Mouse (Mus musculus): ENCODE results near the gene 2610318N02Rik. TPM values are rescaled to one million over a fixed set of nuclear protein-coding genes. Genes with fewer than 3 reads are reported as not detected.
A peak's percentile ranks its signal among the peaks of the same experiment; 100 is the strongest.

Gene 2610318N02Rik
- total RNA-seq, 2 experiments from 2014 or later = 0.66 to 1.7 TPM

DNA sequence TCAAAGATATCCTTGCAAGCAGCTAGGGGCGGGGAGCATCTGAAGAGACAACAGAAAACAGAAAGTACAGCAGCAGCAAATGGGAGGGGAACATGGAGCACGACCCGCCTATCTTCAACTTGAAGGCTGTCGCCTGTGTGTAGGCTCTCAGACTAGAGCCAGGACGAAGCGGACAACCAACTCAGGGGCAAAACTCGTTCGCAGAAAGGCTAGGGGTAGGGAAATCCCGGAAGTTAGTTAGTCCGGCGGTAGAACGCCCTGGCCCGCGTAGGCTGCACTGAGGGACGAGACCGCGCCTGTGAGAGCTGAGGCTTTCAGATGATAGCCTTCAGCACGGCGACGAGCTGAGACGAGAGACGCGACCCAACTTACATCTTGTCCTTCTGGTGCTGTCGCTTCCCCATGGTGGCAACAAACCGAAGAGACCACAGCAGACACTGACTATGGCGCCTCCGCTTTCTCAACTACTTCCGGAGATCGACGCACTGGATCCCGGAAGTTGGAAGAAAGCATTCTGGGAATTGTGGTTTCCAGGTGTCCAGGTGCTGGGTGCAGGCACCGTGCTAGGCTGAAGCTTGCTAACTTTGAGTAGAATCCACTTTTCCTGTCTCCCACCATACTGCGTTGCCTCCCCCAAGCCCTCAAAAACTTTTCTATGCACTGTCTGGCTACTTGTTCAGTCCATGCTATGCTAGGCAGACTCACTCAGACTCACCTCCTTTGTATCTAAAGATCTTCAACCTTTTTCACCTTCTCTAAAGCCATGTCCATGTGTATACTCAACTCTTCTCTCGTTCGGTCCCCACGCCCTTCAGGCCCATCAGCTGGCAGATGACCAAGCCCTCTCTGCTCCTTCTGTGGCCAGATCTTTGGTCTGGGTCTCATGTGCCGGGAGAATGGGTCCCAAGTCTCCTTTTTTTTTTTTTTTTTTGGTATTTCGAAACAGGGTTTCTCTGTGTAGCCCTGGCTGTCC, 13.9 kb downstream of the 2610318N02Rik start, which contains the start of gene Ppil2:
TSS of gene Ppil2 (minus strand) at position 487 of the 973 bp plus-strand sequence.
- DNase-seq = peak; percentile 70 to 77

DNA sequence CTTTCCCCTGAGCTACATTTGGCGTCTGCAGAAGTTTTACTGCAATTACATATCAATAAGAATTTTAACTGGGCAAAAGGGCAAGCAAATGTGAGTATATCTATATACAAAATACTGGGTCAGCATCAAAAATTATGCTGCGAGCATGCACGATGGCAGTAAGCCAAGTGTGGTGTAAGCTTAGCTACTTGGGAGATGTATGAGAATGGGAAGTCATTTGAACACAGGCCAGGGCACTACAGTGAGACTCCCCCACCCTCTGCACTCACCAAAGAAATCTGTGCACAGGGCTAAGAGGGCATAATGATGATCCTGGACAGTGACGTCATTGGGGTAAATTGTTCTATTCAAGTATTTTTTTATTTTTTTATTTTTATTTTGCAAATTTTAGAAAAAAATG, 20.4 kb downstream of the 2610318N02Rik start:
- DNase-seq = no peak

DNA sequence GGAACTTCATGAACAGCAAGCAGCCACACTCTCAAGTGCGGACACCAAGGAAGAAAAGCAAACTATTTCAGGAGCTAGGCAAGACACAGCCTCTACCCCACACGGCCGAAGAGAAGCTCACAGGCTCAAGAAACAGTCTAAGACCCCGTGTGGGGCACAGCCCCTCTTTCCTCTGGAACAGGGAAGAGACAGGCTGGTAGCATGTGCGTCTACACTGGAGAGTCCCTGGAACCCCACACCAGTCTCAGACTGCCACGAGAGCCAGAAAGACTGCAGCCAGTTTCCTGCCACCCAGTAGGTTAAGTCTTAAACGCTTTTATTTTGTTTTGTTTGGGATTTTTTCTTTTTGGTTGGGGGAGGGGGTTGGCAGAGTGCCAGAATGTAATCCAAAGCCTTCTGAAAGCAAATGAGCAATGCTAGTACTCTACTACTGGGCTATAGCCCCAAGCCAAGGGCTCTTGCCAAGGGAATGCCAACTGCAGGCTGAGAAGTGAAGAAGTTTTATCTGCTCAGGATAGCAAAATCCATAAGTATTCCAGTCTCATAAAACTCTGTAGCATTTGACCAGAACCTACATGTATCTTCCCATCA, 22.2 kb downstream of the 2610318N02Rik start:
- no peak for DNase-seq

DNA sequence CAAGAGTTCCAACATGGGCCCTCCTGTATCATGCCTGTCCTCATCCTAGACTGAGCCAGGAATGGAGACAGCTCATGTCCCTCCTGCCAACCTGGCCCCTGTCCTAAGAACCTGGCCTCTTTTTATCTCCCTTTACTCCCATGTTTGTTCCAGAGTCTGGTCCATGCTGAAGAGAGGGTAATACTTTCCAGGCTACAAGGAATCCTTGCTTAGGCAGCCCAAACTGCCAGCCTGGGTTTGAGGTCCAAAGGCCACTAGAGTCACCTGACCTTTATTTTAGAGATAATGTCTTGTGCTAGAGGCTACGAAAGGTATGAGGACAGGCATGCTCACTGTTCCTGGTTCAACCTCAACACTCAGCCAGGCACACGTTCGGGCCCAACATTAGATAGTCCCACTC, 28.0 kb downstream of the 2610318N02Rik start:
- DNase-seq = no peak

DNA sequence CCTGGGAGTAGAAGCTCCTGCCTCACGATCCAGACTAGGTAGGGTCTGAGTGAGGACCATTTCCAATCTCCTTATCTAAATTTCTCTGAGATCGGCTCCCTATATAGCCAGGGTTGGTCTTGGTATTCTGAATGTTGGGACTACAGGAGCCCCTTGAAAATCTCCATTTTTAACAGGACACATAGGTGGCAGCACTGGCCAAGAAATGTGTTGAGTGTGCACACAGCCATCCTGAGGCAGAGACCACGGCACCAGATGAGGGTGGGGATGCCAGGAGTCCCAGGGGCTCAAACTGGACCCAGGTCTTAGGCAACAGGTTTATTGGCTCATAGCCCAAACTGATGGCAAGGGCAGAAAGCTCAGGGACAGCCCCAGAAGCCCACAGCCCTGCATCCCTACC, 36.6 kb downstream of the 2610318N02Rik start:
- no peak for DNase-seq

DNA sequence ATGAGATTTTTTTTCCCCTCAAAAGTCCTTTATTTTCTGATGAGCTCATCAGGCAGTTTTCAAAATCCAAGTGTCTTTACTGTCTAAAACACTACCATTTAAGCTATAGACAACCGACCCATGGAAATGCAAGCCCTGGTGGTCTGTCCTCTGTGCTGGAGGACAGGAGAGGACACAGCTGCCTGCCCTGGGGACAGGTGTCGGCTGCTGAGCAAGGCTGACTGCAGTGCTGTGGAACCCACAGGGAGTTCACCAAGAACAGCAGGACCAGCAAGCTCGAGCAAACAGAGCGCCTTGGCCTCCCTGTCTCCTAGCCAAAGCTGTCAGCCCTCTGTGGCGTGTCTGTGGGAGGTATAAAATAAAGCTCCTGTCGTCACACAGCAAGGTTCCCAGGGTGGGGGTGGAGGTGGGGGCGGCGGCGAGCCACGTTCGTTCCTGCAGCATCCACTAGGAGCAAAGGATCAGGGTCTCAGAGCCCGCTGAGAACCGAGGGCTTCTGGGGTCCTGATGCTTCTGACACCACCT, 38.2 kb downstream of the 2610318N02Rik start:
- DNase-seq = no peak

DNA sequence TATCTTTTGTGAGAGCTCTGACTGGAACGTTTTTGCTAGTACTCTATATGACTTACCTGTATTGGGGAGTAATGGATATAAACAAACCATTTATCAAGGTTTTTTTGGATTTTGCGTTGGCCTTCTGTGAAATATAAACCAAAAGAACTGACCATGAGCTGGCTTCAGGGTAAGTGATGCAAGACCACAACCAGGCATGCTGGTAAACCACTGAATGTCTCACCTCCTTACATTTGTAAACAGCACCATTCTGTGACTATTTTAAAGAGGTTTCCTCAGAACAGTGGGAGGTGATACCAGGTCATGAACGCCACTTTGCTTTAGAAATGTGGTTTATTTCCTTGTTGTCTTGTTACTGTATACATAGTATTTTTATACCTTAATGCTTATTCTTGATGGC, 38.7 kb downstream of the 2610318N02Rik start:
- no peak for DNase-seq

DNA sequence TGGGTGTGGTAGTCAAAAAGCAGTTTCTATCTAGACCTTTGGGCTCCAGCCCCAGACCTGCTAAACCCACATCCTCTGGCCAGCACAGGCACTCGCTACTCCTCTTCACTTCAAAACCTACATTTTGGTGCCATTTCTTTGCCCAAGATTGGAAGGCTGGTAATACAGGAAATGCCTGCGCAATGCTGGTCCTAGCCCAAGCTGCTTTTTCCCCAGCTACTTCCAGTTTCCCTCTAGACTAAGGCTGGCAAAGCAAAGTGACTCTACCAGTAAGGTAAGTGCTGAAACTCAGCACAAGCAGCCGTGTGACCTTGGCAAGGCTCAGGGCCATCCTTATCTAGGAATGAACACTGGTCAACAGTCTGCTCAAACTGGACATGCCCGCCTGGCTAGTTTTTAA, 39.3 kb downstream of the 2610318N02Rik start:
- peak; percentile 67 to 70 for DNase-seq

DNA sequence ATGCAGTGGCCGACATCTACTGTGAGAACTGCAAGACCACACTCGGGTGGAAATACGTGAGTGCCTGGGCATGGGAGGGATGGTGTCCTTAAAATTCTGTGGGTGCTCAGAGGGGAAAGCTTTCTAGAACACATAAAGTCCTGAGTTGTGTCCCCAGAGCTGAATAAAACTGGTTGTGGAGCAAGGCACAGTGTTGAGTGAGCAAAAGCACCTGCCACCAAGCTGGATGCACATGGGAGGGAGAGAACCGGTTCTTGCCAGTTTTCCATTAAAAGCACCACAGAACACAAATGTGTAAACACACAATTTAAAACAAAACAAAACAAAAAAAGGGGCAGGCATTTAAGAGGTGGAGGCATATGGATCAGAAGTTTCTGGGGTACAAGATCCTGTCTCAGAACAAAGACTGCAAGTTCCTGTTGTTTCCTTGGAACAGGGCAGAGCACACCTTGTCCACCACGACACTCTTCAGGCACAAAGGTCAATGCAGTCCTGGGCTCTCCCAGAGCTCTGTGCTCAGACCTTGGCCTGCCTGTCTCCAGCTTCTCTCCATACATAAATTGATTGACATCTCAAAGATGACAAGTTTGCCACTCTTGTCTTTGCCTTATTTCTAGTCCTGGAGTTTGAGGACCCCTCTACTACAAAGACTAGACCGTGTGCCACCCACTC, 42.7 kb downstream of the 2610318N02Rik start:
- DNase-seq = no peak

DNA sequence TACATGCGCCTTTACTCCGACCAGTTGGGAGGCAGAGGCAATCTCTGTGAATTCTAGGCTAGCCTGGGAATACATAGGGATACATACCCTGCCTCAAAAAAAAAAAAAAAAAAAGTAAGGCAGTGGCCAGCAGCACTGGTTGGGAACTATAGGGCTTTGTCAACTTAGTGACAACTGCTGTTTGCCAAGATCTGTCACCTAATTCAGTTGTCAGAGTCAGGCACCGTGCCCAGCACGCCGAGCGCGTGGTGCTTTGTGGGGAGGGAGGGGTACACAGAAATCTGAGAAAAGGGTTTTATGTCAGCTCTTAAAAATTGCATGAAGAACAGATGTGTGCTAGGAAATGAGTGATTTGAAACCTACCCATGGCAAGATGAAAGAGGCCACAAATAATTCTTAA, 46.9 kb downstream of the 2610318N02Rik start:
- no peak for DNase-seq

DNA sequence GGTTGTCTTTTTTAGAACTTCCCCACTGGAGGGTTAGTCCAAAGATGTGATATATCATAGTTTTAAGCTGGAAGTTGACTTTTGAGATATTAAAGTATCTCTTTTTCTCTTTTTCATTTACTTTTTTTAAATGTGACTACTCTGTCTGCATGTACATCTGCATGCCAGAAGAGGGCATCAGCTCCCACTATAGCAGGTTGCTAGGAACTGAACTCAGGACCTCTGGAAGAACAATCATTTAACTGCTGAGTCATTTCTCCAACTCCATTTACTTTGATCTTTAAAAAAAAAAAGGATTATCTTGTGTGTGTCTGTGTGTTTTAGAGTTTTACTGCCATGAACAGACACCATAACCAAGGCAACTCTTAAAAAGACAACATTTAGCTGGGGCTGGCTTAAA, 48.1 kb downstream of the 2610318N02Rik start:
- DNase-seq = no peak

DNA sequence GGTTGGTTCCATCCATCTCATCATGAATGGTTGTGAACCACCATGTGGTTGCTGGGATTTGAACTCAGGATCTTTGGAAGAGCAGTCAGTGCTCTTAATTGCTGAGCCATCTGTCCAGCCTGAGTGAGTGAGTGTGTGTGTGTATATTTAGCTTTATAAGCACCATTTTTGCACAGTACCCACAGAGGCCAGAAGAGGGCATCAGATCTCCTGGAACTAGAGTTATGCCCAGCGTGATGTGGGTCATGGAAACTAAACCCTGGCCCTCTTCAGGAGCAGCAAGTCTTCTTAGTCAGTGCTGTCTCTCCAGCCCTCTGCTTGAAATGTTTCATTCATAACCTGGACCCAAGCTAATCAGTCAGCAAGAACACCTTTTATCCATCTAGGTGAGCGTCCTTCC, 48.7 kb downstream of the 2610318N02Rik start:
- no peak for DNase-seq

DNA sequence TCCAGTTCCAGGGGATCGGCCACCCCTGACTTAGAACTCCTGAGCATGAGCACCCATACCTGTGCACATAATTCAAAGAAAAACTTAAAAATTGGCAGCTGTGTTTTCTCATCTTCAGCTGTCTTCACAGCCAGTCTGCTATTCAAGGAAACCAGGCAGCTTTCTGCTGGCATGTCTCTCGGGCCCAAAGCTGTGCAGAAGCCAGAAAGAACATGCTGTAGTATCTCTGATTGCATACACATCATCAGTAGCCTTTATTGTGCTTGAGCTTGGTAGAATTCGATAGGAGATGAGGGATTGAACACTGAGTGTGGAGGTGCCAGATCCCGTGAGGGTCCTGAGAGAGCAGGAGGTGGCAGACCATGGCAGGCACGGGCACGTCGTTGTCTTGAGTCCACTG, 52.0 kb downstream of the 2610318N02Rik start:
- DNase-seq = no peak

DNA sequence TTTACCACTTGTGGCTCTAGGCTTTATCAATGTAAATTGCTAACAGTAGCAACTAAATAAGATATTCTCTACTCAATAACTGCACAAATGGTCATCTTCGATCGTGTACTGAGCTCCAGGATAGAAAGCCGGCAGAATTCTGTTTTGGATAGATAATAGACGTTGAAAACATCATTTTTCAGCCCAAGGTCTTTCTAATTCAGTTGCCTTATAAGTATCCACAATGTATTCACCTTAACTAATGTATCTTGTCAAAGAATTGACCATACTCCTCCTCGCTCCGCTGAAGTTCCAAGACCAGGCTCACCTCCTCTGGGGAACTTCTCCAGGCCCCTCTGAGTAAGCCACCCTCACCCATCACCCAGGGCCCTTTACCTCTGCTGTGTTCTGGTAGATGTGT, 54.3 kb downstream of the 2610318N02Rik start:
- no peak for DNase-seq

DNA sequence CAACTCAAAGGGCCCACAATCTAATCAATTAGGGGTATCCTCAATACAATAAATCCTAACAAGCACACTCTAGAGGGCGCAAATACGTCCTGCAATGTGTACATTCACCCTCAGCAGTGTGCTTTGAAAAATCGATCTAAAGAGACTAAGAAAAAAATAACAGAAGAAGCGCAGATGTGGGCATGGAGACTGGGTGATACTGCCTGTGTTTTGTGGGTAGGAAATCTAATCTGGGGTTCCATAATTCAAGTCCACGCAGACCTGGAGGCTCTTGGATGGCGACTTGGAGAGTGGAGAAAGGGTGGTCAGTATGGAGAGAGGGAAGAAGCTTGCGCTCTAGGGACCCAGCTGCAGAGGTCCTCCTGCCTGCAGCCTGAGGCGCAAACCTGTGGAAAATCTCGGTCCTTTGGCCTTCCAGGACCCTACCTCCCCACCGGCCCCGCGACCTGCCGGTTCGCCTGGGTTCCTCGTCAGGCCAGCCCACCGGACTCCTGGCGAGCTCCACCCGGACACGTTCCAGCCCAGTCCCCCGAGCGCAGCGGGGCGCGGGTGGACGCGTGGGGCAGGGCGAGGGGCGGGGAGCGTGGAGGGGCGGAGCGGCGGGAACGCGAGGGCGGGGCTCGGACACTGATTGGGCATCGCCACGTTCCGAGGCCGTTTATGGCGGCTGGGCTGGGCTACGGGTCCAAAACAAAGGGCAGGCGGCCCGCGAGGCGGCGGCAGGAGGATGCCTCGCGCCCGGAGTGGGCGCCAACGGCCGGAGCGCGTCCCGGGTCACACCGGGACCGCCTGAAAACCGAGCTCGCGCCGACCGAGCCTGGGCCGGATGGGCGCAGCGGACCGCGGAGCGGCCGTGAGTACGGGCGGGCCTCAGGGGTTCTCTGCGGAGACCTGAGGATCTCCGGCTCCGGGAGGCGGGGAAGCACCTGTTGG, 55.2 kb downstream of the 2610318N02Rik start, which contains the start of gene Ypel1:
TSS of gene Ypel1 (plus strand) at position 186 of the 933 bp plus-strand sequence.
- DNase-seq = peak; percentile 94 to 96

DNA sequence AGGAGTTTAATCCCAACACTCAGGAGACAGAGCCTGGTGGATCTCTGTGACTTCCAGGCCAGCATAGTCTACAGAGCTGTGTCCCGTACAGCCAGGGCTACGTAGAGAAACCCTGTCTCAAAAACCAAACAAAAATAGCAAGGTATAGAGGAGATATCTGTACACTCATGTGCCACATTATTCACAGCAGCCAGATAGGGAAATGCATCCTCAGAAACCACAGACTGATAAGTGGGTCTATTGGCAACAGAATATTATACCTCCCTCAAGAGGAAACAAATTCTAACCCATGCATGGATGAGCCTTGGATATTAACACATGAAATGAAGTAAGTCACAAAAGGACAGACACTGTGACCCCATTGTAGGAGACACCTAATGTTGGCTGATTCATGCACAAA, 57.4 kb downstream of the 2610318N02Rik start:
- no peak for DNase-seq

Small RNAs within 50 kb of the gene (microRNA-seq; reads per million reads assigned to microRNA genes)
- gene Mir130b (243 reads per million, percentile 63 among the genes with 10 or more reads in this experiment), gene Mir301b (5.5 reads per million, percentile 15 among the genes with 10 or more reads in this experiment)

Other genes with a start within 250 kb of the 2610318N02Rik start
- gene Ppm1f, start 228.7 kb downstream of the 2610318N02Rik start, total RNA-seq (2021) = 10 to 100 TPM; 38.2 to 45.0 TPM
- 100 to 1,000 TPM; 183 to 200 TPM for gene Mapk1, start 141.8 kb downstream of the 2610318N02Rik start, total RNA-seq (2021)
- 1 to 10 TPM; 3.3 to 7.8 TPM for gene Ypel1, start 55.5 kb downstream of the 2610318N02Rik start, total RNA-seq (2021)
- gene Ppil2, start 13.9 kb downstream of the 2610318N02Rik start, total RNA-seq (2021) = 10 to 100 TPM; 83.4 to 97.0 TPM
- 10 to 100 TPM; 28.2 to 29.8 TPM for gene Sdf2l1, start 7.2 kb upstream of the 2610318N02Rik start, total RNA-seq (2021)
- gene Ydjc, start 19.5 kb upstream of the 2610318N02Rik start, total RNA-seq (2021) = 1 to 10 TPM; 3.7 to 6.9 TPM
- gene Ccdc116, start 22.1 kb upstream of the 2610318N02Rik start, total RNA-seq (2021) = under 1 TPM; 0.33 to 0.43 TPM
- 100 to 1,000 TPM; 219 to 220 TPM for gene Ube2l3, start 77.5 kb upstream of the 2610318N02Rik start, total RNA-seq (2021)
- gene Rimbp3, start 83.4 kb upstream of the 2610318N02Rik start, total RNA-seq (2021) = not detected
- 1 to 10 TPM; 2.9 to 3.1 TPM for gene Hic2, start 108.4 kb upstream of the 2610318N02Rik start, total RNA-seq (2021)
- gene Tmem191c, start 150.9 kb upstream of the 2610318N02Rik start, total RNA-seq (2021) = 1 to 10 TPM; 8.6 to 9.3 TPM
- under 1 TPM; 0.40 to 0.63 TPM for gene Serpind1, start 206.2 kb upstream of the 2610318N02Rik start, total RNA-seq (2021)